Mouse (Mus musculus) 3T3-L1 (cell line): ENCODE measurements around the gene Hsdl2.

Source experiments
- DNase-seq: peaks from one replicate; pipeline ENCODE4 v3.0.0-alpha.2; 2015; ENCODE audit warnings: low read depth, low spot score

Gene Hsdl2

GRCm38 (mm10) chr4:59625998-59626910, 44.9 kb downstream of the Hsdl2 start, which contains the start of gene E130308A19Rik:
TSS of gene E130308A19Rik (plus strand) at chr4:59626211.
- peak; percentile 73 for DNase-seq

GRCm38 (mm10) chr4:59628255-59628654, 46.9 kb downstream of the Hsdl2 start:
- DNase-seq = no peak

GRCm38 (mm10) chr4:59629076-59629874, 47.9 kb downstream of the Hsdl2 start:
- DNase-seq = no peak

GRCm38 (mm10) chr4:59630122-59630521, 48.8 kb downstream of the Hsdl2 start:
- no peak for DNase-seq

- DNase-seq = no peak
Observed at GRCm38 (mm10) chr4:59634532-59634931, 53.2 kb downstream of the Hsdl2 start.

- DNase-seq = no peak
Observed at GRCm38 (mm10) chr4:59639163-59639562, 57.8 kb downstream of the Hsdl2 start.

- DNase-seq = no peak
Observed at GRCm38 (mm10) chr4:59640720-59641119, 59.4 kb downstream of the Hsdl2 start.

GRCm38 (mm10) chr4:59642039-59642438, 60.7 kb downstream of the Hsdl2 start:
- DNase-seq = no peak

- no peak for DNase-seq
Observed at GRCm38 (mm10) chr4:59642657-59643056, 61.3 kb downstream of the Hsdl2 start.

- DNase-seq = no peak
Observed at GRCm38 (mm10) chr4:59644431-59644830, 63.1 kb downstream of the Hsdl2 start.

GRCm38 (mm10) chr4:59644992-59645391, 63.6 kb downstream of the Hsdl2 start:
- DNase-seq = no peak

- no peak for DNase-seq
Observed at GRCm38 (mm10) chr4:59645610-59646009, 64.2 kb downstream of the Hsdl2 start.

- DNase-seq = no peak
Observed at GRCm38 (mm10) chr4:59646020-59646696, 64.8 kb downstream of the Hsdl2 start.

- no peak for DNase-seq
Observed at GRCm38 (mm10) chr4:59649119-59649518, 67.8 kb downstream of the Hsdl2 start.

- peak; percentile 26 for DNase-seq
Observed at GRCm38 (mm10) chr4:59652166-59652681, 70.9 kb downstream of the Hsdl2 start.

- no peak for DNase-seq
Observed at GRCm38 (mm10) chr4:59656061-59656642, 74.8 kb downstream of the Hsdl2 start.

GRCm38 (mm10) chr4:59662163-59662562, 80.8 kb downstream of the Hsdl2 start:
- no peak for DNase-seq

- no peak for DNase-seq
Observed at GRCm38 (mm10) chr4:59663451-59663850, 82.1 kb downstream of the Hsdl2 start.

- no peak for DNase-seq
Observed at GRCm38 (mm10) chr4:59666550-59667317, 85.4 kb downstream of the Hsdl2 start.

GRCm38 (mm10) chr4:59668050-59668449, 86.7 kb downstream of the Hsdl2 start:
- DNase-seq = no peak
